Mouse (Mus musculus) E14TG2a.4 (cell line): ENCODE results near the gene Aggf1.

Experiments
- CTCF ChIP-seq: conservative IDR thresholded peaks from 2 replicates; pipeline ENCODE4 v1.5.1; 2014; ENCODE audit warnings: low read length
- NANOG ChIP-seq: IDR thresholded peaks from 2 replicates; pipeline ENCODE4 v1.6.1; 2014; ENCODE audit warnings: borderline replicate concordance, low read length, mixed read lengths

DNA sequence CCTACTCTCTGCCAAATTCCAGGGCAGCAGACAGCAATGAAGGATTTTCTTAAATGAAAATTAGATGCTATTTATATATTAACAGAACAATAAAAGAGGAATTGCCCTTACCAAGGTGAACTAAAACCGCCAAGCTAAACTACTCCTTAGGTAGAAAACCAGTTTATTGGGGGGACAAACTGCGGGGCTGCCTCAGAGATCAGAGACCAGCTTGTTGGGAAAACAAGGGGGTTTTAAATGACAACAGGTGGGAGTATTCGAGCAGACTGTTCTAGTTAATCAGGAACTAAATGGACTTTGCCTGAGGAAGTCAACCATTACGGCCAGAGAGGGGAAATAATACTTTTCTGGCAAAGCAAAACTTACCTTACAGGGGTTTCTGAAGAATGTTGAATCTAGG is 54.7 kb downstream of the Aggf1 start:
- TF ChIP-seq CTCF (no peak), NANOG (no peak)
